Mouse (Mus musculus): ENCODE measurements at regions not wholly inside any gene's neighbourhood (a gene's known extent, or its start where the extent isn't known, plus 50 kb on each side); places are given as distances from the start of the nearest gene placed in this dataset.

DNA sequence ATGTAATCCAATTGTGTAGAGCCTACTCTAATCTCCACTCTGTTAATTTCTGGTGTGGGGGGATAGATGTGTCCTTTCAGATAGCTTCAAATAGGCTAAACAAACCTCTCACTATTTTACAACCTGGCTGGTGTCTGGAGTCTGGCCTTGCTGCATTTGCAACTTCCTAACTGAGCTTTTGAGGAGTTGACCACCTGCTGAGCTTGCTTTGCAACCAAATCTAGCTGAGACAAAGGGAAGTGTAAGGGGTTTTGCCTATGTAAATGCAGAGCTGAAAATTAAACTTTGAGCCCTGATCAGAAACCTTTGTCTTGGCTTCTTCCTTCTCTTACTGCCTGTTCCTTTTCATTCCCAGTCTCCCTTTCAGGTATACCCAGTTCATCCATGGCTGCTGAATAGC, 404.3 kb downstream of the Cetn3 start:
- no peak for TF ChIP-seq CTCF (IDR thresholded peaks at IDR 0.05; ENCODE audit: low read depth)
- Histone ChIP-seq H3K4me3 (ENCODE audit: low read depth, low read length) (no peak overlapping the region), H3K9ac (no peak overlapping the region), H3K4me2 (ENCODE audit: low read depth) (no peak overlapping the region), H3K4me1 (ENCODE audit: insufficient read depth) (no peaks in the 10 kb centered on the region), H3K27ac (ENCODE audit: low read depth, low read length) (no peak overlapping the region), H3K9me3 (ENCODE audit: low read length) (no peaks in the 10 kb centered on the region), H3K27me3 (ENCODE audit: insufficient read depth, low read length) (no peaks in the 10 kb centered on the region), H3K36me3 (ENCODE audit: insufficient read depth) (no peaks in the 10 kb centered on the region)
- no peak for DNase-seq
- ATAC-seq = no peak

DNA sequence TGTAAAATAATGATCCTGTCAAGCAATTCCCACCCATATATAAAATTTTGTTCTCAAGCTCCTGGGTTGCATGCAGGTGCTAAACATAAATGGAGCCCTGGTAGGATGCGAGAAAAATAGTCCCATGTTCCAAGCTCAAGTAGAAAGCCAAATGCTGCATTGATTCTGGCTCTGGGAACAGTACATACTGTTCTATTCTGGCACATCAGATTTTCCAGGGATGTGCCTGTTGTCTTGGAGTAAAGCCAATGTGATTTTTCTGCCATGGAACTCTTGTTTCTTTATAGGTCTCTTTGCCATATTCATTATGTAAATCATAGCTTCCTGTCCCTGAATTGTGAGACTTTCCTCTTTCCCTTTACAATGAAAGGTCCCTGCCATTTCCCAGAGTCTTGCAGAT, 417.9 kb downstream of the Cetn3 start:
- peak; percentile 36 for DNase-seq
- Histone ChIP-seq H3K4me3 (ENCODE audit: low read depth, low read length) (no peak overlapping the region), H3K9me3 (ENCODE audit: low read length) (no peaks in the 10 kb centered on the region), H3K9ac (no peak overlapping the region), H3K27ac (ENCODE audit: low read depth, low read length) (no peak overlapping the region), H3K4me1 (ENCODE audit: insufficient read depth) (no peaks in the 10 kb centered on the region), H3K36me3 (ENCODE audit: insufficient read depth) (no peaks in the 10 kb centered on the region), H3K4me2 (ENCODE audit: low read depth) (no peak overlapping the region), H3K27me3 (ENCODE audit: insufficient read depth, low read length) (no peaks in the 10 kb centered on the region)
- TF ChIP-seq CTCF (IDR thresholded peaks at IDR 0.05; ENCODE audit: low read depth) = no peak
- peak; percentile 29; the same call in 1 of the 2 replicates for ATAC-seq
- 58% methylated on average over 1 of the region's 1 CpGs for WGBS

DNA sequence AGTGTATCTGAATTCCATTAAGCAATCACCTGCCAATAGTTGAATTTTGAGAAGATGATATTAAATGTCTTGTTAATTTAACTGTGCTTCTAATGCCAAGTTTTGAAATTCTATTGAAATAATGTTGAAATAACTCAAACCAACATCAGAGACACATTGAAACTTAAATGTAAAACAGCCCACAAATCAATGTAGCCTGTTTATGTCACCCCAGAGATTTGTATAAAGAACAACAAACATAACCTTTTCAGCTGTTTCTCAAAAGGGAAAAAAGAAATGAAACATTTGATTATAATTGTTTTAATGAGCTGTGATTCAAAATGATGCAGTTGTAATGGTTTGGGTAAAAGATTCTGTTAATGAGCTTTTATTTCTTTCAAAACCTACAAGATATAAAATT, 442.6 kb downstream of the Cetn3 start:
- Histone ChIP-seq H3K27ac (ENCODE audit: low read depth, low read length) (no peak overlapping the region), H3K4me1 (ENCODE audit: insufficient read depth) (no peaks in the 10 kb centered on the region), H3K27me3 (ENCODE audit: insufficient read depth, low read length) (no peaks in the 10 kb centered on the region), H3K4me3 (ENCODE audit: low read depth, low read length) (no peak overlapping the region), H3K9me3 (ENCODE audit: low read length) (no peaks in the 10 kb centered on the region), H3K4me2 (ENCODE audit: low read depth) (no peak overlapping the region), H3K9ac (no peak overlapping the region), H3K36me3 (ENCODE audit: insufficient read depth) (no peaks in the 10 kb centered on the region)
- ATAC-seq (no peak), DNase-seq (no peak)
- TF ChIP-seq CTCF (IDR thresholded peaks at IDR 0.05; ENCODE audit: low read depth) = no peak

DNA sequence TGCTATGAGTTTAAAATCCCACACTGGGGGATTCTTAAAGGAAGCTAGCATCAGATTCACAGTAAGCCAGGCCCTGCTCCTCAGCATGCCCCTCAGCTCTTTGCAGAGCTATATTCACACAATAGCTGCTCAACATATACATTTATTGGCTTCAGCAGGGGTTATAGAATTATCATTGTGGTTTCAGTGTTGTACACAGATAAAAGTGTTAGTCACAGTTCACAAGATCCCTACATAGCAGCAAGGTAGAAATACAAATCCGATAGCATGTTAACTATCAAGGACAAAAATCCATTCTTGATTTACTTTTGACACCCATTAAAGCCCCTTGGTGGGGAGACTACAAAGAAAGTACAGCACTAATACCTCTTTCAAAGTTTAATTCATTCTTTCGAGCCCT, 451.0 kb downstream of the Cetn3 start:
- H3K4me1 ChIP-seq (ENCODE audit: insufficient read depth) = no peaks in the 10 kb centered on the region
- ATAC-seq (no peak), DNase-seq (no peak)
- no peak for TF ChIP-seq CTCF (IDR thresholded peaks at IDR 0.05; ENCODE audit: low read depth)
- no peak overlapping the region for H3K27ac ChIP-seq (ENCODE audit: low read depth, low read length)
- 76% methylated on average over 2 of the region's 2 CpGs for WGBS
- H3K27me3 ChIP-seq (ENCODE audit: insufficient read depth, low read length) = no peaks in the 10 kb centered on the region
- H3K36me3 ChIP-seq (ENCODE audit: insufficient read depth) = no peaks in the 10 kb centered on the region
- no peak overlapping the region for H3K9ac ChIP-seq
- no peak overlapping the region for H3K4me3 ChIP-seq (ENCODE audit: low read depth, low read length)
- no peak overlapping the region for H3K4me2 ChIP-seq (ENCODE audit: low read depth)
- H3K9me3 ChIP-seq (ENCODE audit: low read length) = no peaks in the 10 kb centered on the region

DNA sequence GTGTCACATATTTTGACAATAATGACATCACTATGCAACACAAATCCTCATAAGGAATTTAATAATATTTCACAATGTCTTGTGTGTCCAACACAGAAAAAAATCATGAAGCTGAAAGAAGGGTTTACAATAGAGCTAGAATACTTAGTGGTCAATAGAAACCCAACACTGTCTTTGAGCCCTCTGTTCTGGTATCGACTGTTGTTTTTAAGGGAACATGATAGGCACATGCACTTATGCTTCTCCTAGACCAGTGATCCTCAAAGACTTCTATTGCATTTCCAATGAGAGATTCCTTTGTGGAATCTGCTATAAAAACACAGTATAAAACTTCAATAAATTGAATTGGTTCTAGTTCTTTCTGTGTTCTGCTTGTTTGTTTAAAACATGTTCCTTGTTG, 463.4 kb downstream of the Cetn3 start:
- no peak overlapping the region for H3K4me2 ChIP-seq (ENCODE audit: low read depth)

DNA sequence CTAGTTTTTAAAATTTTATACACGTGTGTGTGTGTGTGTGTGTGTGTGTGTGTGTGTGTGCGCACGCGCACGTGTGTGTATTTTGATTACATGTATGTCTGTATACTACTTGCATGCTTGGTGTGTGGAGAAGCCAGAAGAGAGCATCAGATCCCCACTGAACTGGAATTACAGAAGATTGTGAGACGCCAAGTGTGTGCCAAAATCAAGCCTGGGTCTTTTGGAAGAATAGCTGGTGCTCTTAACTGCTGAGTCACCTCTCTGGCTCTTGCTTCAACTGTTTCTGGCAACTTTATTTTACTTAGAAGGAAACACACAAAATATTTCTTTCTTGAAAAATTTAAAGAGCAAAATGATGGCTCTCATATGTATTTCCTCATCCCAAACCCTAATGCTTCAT, 467.5 kb downstream of the Cetn3 start:
- H3K4me2 ChIP-seq (ENCODE audit: low read depth) = no peak overlapping the region
- ATAC-seq (no peak), DNase-seq (no peak)
- no peak overlapping the region for H3K9ac ChIP-seq
- H3K27ac ChIP-seq (ENCODE audit: low read depth, low read length) = no peak overlapping the region
- no peaks in the 10 kb centered on the region for H3K9me3 ChIP-seq (ENCODE audit: low read length)
- no peak overlapping the region for H3K4me3 ChIP-seq (ENCODE audit: low read depth, low read length)
- H3K36me3 ChIP-seq (ENCODE audit: insufficient read depth) = no peaks in the 10 kb centered on the region
- no peaks in the 10 kb centered on the region for H3K4me1 ChIP-seq (ENCODE audit: insufficient read depth)
- WGBS = 88% methylated on average over 6 of the region's 6 CpGs
- TF ChIP-seq CTCF (IDR thresholded peaks at IDR 0.05; ENCODE audit: low read depth) = no peak
- H3K27me3 ChIP-seq (ENCODE audit: insufficient read depth, low read length) = no peaks in the 10 kb centered on the region

More for the DNA sequence above, 463.4 kb downstream of the Cetn3 start:
- Histone ChIP-seq H3K27ac (ENCODE audit: low read depth, low read length) (no peak overlapping the region), H3K27me3 (ENCODE audit: insufficient read depth, low read length) (no peaks in the 10 kb centered on the region), H3K4me3 (ENCODE audit: low read depth, low read length) (no peak overlapping the region), H3K4me1 (ENCODE audit: insufficient read depth) (no peaks in the 10 kb centered on the region), H3K36me3 (ENCODE audit: insufficient read depth) (no peaks in the 10 kb centered on the region), H3K9ac (no peak overlapping the region), H3K9me3 (ENCODE audit: low read length) (no peaks in the 10 kb centered on the region)
- WGBS = 95% methylated on average over 1 of the region's 1 CpGs
- no peak for DNase-seq
- ATAC-seq = no peak
- no peak for TF ChIP-seq CTCF (IDR thresholded peaks at IDR 0.05; ENCODE audit: low read depth)

DNA sequence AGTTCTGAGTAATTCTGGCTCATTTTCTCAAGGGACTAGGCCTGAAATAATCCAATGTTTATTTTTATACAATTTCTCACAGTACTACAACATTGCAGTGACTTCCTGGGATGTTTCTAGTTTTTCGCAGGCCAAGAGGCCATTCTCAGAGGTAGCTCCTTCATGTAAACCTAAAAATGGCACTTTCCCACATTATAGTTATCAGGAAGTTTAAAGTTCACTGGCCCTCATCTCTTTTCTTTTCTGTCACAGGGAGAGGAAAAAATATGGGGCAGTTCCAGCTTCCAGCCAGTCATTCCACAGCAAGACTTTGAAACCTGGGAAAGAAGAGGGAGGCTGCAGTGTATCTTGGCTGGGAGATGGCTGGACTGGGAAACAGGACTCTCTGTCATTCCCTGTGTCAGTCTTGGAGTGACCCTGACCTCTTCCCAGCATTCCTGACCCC, 475.6 kb downstream of the Cetn3 start:
- Histone ChIP-seq H3K4me2 (ENCODE audit: low read depth) (no peak overlapping the region), H3K27ac (ENCODE audit: low read depth, low read length) (no peak overlapping the region), H3K9me3 (ENCODE audit: low read length) (no peaks in the 10 kb centered on the region), H3K4me3 (ENCODE audit: low read depth, low read length) (no peak overlapping the region), H3K27me3 (ENCODE audit: insufficient read depth, low read length) (no peaks in the 10 kb centered on the region), H3K4me1 (ENCODE audit: insufficient read depth) (no peaks in the 10 kb centered on the region), H3K36me3 (ENCODE audit: insufficient read depth) (no peaks in the 10 kb centered on the region), H3K9ac (no peak overlapping the region)
- ATAC-seq (no peak), DNase-seq (no peak)
- WGBS = 82% methylated on average over 1 of the region's 1 CpGs
- no peak for TF ChIP-seq CTCF (IDR thresholded peaks at IDR 0.05; ENCODE audit: low read depth)

DNA sequence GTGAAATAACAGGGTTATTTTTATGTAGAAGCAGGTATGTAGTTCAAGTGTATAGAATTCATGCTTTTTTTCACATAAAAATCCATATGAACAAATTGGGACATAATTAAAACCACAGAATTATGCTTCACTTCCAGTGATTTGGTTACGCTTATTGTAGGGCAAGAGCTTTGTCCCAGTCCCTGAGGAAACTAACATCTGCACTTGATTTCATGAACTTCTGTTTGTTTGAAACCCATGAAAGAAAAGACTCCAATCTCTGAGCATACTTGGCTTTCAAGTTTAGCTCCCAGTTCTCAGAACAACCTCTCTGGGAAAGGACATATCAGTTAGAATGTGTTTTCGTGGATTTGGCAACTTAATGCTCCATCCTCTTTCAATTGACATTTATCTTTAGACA, 481.4 kb downstream of the Cetn3 start:
- WGBS = 68% methylated on average over 2 of the region's 2 CpGs
- ATAC-seq = no peak
- no peaks in the 10 kb centered on the region for H3K36me3 ChIP-seq (ENCODE audit: insufficient read depth)

More for the DNA sequence above, 481.4 kb downstream of the Cetn3 start:
- H3K27ac ChIP-seq (ENCODE audit: low read depth, low read length) = no peak overlapping the region
- no peak overlapping the region for H3K4me3 ChIP-seq (ENCODE audit: low read depth, low read length)
- H3K9me3 ChIP-seq (ENCODE audit: low read length) = no peaks in the 10 kb centered on the region
- no peak overlapping the region for H3K4me2 ChIP-seq (ENCODE audit: low read depth)
- 0 out of 2 replicates have a peak, but pooled peaks cover 4% of the 10 kb centered on the region for H3K4me1 ChIP-seq (ENCODE audit: insufficient read depth)
- H3K27me3 ChIP-seq (ENCODE audit: insufficient read depth, low read length) = no peaks in the 10 kb centered on the region
- DNase-seq = no peak
- no peak for TF ChIP-seq CTCF (IDR thresholded peaks at IDR 0.05; ENCODE audit: low read depth)
- H3K9ac ChIP-seq = no peak overlapping the region

Measured in forebrain, postnatal 0 days (tissue).